Mouse (Mus musculus): Measurements from ENCODE around the gene Trim71. TPM values are rescaled to one million over a fixed set of nuclear protein-coding genes. Genes with fewer than 3 reads are reported as not detected.
"Not testable (repeated sequence)": the region's sequence is repeated elsewhere in the genome, so short reads cannot be mapped to it uniquely, and the experiment has no call there.

Gene Trim71
- total RNA-seq, 1 experiment, result 141 TPM

DNA sequence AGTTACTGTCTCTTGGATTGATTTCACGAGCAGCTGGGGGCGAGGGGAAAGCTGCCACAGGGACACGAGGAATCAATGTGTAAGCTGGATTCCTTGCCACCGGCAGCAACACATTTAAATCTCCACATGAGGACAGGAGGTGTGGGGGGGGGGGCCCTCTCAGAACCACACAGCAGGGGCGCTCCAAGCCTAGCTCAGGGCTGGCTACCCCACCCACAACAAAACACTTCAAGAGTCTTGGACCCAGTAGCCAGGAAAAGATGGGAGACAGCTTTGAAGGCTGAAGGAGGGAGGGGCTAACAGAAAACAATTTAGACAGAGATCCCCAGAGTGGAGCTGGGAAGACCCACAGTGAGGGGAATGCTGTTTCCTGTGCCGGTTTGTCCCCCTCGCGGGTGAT lies 38.3 kb downstream of the Trim71 start:
- in situ Hi-C loops (cut with MboI; ENCODE audit: low sequenced_read_pairs in 2 of 2, unreplicated experiment in 2 of 2), result no loop called here
- peak overlapping the region; percentile 94; the same call in 1 of the 2 replicates for H3K27ac ChIP-seq (ENCODE audit: insufficient read depth, low read depth, low read length, poor library complexity, severe bottlenecking)
- H3K36me3 ChIP-seq (ENCODE audit: control insufficient read depth, insufficient read depth, low read length, poor library complexity, severe bottlenecking), result peaks cover 31% of the 10 kb centered on the region
- no peak for DNase-seq (ENCODE audit: low read depth, low spot score)
- TF ChIP-seq ZNF384 (IDR thresholded peaks at IDR 0.05; ENCODE audit: low read depth, low read length), result no peak
- H3K9me3 ChIP-seq (ENCODE audit: control insufficient read depth, insufficient read depth, low read depth, low read length), result no peaks in the 10 kb centered on the region
- H3K4me1 ChIP-seq (ENCODE audit: control insufficient read depth in 2 of 2, insufficient read depth in 2 of 2, low read length in 2 of 2, poor library complexity in 1 of 2), result peaks cover 5 to 28% of the 10 kb centered on the region in 2 experiments
- H3K9ac ChIP-seq (ENCODE audit: insufficient read depth, low read depth, low read length, poor library complexity, severe bottlenecking), result peak overlapping the region; percentile 1; the same call in 1 of the 2 replicates
- H3K4me3 ChIP-seq (ENCODE audit: insufficient read depth in 1 of 2, low read depth in 1 of 2, low read length in 2 of 2, poor library complexity in 1 of 2, severe bottlenecking in 1 of 2), result peak overlapping the region; percentile 22 to 64

GRCm38 (mm10) chr9:114525073-114525633 lies 39.0 kb downstream of the Trim71 start:
- Histone ChIP-seq H3K4me3 (ENCODE audit: insufficient read depth in 1 of 2, low read depth in 1 of 2, low read length in 2 of 2, poor library complexity in 1 of 2, severe bottlenecking in 1 of 2) (peak overlapping the region in 1 of 2 experiments; percentile 64; a peak in 2 of 4 replicates), H3K4me1 (ENCODE audit: control insufficient read depth in 2 of 2, insufficient read depth in 2 of 2, low read length in 2 of 2, poor library complexity in 1 of 2) (peaks cover 5 to 23% of the 10 kb centered on the region in 2 experiments), H3K27ac (ENCODE audit: insufficient read depth, low read depth, low read length, poor library complexity, severe bottlenecking) (no peak overlapping the region; the same call in 1 of the 2 replicates), H3K36me3 (ENCODE audit: control insufficient read depth, insufficient read depth, low read length, poor library complexity, severe bottlenecking) (peaks cover 31% of the 10 kb centered on the region), H3K9ac (ENCODE audit: insufficient read depth, low read depth, low read length, poor library complexity, severe bottlenecking) (no peak overlapping the region; the same call in 1 of the 2 replicates), H3K9me3 (ENCODE audit: control insufficient read depth, insufficient read depth, low read depth, low read length) (no peaks in the 10 kb centered on the region)
- no peak for TF ChIP-seq MAFK (IDR thresholded peaks at IDR 0.05; ENCODE audit: insufficient read depth, low read depth, low read length)
- no peak for TF ChIP-seq ZNF384 (IDR thresholded peaks at IDR 0.05; ENCODE audit: low read depth, low read length)
- no peak for TF ChIP-seq ZC3H11A (IDR thresholded peaks at IDR 0.05; ENCODE audit: borderline replicate concordance, low read depth, low read length)
- no peak for TF ChIP-seq HCFC1 (IDR thresholded peaks at IDR 0.05; ENCODE audit: borderline replicate concordance, insufficient read depth, low read length)
- no peak for TF ChIP-seq CHD2 (IDR thresholded peaks at IDR 0.05; ENCODE audit: low read depth, low read length)
- no peak for DNase-seq (ENCODE audit: low read depth, low spot score)
- in situ Hi-C loops (cut with MboI; ENCODE audit: low sequenced_read_pairs in 2 of 2, unreplicated experiment in 2 of 2), result no loop called here

DNA sequence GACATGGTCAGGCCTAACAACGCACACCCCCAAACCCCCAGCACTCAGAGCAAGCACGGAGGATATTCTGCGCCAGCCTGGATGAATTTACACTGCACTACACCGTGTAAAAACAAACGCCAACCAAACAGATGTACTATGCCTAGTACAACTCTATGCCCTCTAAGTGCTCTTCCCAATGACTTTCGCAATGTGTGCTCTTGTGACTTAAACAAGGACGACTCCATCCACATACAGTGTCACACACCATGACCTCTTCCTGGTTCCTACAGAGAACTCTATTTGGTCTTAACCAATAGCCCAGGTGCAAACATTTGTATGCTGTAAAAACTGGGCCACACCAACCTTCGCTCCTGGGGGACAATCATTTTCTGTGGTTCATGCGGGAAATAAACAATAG lies 41.7 kb downstream of the Trim71 start:
- peaks cover 37% of the 10 kb centered on the region for H3K36me3 ChIP-seq (ENCODE audit: control insufficient read depth, insufficient read depth, low read length, poor library complexity, severe bottlenecking)
- H3K4me3 ChIP-seq (ENCODE audit: insufficient read depth in 1 of 2, low read depth in 1 of 2, low read length in 2 of 2, poor library complexity in 1 of 2, severe bottlenecking in 1 of 2), result no peak overlapping the region
- H3K9me3 ChIP-seq (ENCODE audit: control insufficient read depth, insufficient read depth, low read depth, low read length), result no peaks in the 10 kb centered on the region
- in situ Hi-C loops (cut with MboI; ENCODE audit: low sequenced_read_pairs in 2 of 2, unreplicated experiment in 2 of 2), result no loop called here
- TF ChIP-seq ZNF384 (IDR thresholded peaks at IDR 0.05; ENCODE audit: low read depth, low read length), result no peak
- no peak for TF ChIP-seq CHD2 (IDR thresholded peaks at IDR 0.05; ENCODE audit: low read depth, low read length)
- no peak for TF ChIP-seq HCFC1 (IDR thresholded peaks at IDR 0.05; ENCODE audit: borderline replicate concordance, insufficient read depth, low read length)
- TF ChIP-seq ZC3H11A (IDR thresholded peaks at IDR 0.05; ENCODE audit: borderline replicate concordance, low read depth, low read length), result no peak
- TF ChIP-seq MAFK (IDR thresholded peaks at IDR 0.05; ENCODE audit: insufficient read depth, low read depth, low read length), result no peak
- H3K4me1 ChIP-seq (ENCODE audit: control insufficient read depth in 2 of 2, insufficient read depth in 2 of 2, low read length in 2 of 2, poor library complexity in 1 of 2), result peaks cover 8 to 32% of the 10 kb centered on the region in 2 experiments
- H3K9ac ChIP-seq (ENCODE audit: insufficient read depth, low read depth, low read length, poor library complexity, severe bottlenecking), result no peak overlapping the region
- no peak overlapping the region for H3K27ac ChIP-seq (ENCODE audit: insufficient read depth, low read depth, low read length, poor library complexity, severe bottlenecking)
- DNase-seq (ENCODE audit: low read depth, low spot score), result no peak

- no peak for TF ChIP-seq HCFC1 (IDR thresholded peaks at IDR 0.05; ENCODE audit: borderline replicate concordance, insufficient read depth, low read length)
- no peak for TF ChIP-seq MAFK (IDR thresholded peaks at IDR 0.05; ENCODE audit: insufficient read depth, low read depth, low read length)
- no peak for TF ChIP-seq ZC3H11A (IDR thresholded peaks at IDR 0.05; ENCODE audit: borderline replicate concordance, low read depth, low read length)
- TF ChIP-seq ZNF384 (IDR thresholded peaks at IDR 0.05; ENCODE audit: low read depth, low read length), result no peak
- no peak for TF ChIP-seq CHD2 (IDR thresholded peaks at IDR 0.05; ENCODE audit: low read depth, low read length)
- Histone ChIP-seq H3K4me1 (ENCODE audit: control insufficient read depth in 2 of 2, insufficient read depth in 2 of 2, low read length in 2 of 2, poor library complexity in 1 of 2) (peaks cover 8 to 37% of the 10 kb centered on the region in 2 experiments; a peak in 3 of 4 replicates), H3K4me3 (ENCODE audit: insufficient read depth in 1 of 2, low read depth in 1 of 2, low read length in 2 of 2, poor library complexity in 1 of 2, severe bottlenecking in 1 of 2) (no peak overlapping the region), H3K9ac (ENCODE audit: insufficient read depth, low read depth, low read length, poor library complexity, severe bottlenecking) (no peak overlapping the region), H3K36me3 (ENCODE audit: control insufficient read depth, insufficient read depth, low read length, poor library complexity, severe bottlenecking) (peaks cover 37% of the 10 kb centered on the region), H3K9me3 (ENCODE audit: control insufficient read depth, insufficient read depth, low read depth, low read length) (no peaks in the 10 kb centered on the region), H3K27ac (ENCODE audit: insufficient read depth, low read depth, low read length, poor library complexity, severe bottlenecking) (no peak overlapping the region)
- DNase-seq (ENCODE audit: low read depth, low spot score), result no peak
- in situ Hi-C loops (cut with MboI; ENCODE audit: low sequenced_read_pairs in 2 of 2, unreplicated experiment in 2 of 2), result no loop called here
These were observed 42.1 kb downstream of the Trim71 start for GRCm38 (mm10) chr9:114522041-114522440.

- H3K4me3 ChIP-seq (ENCODE audit: insufficient read depth in 1 of 2, low read depth in 1 of 2, low read length in 2 of 2, poor library complexity in 1 of 2, severe bottlenecking in 1 of 2); H3K27ac ChIP-seq (ENCODE audit: insufficient read depth, low read depth, low read length, poor library complexity, severe bottlenecking); H3K9ac ChIP-seq (ENCODE audit: insufficient read depth, low read depth, low read length, poor library complexity, severe bottlenecking); H3K9me3 ChIP-seq (ENCODE audit: control insufficient read depth, insufficient read depth, low read depth, low read length); DNase-seq (ENCODE audit: low read depth, low spot score); in situ Hi-C loops (cut with MboI; ENCODE audit: low sequenced_read_pairs in 2 of 2, unreplicated experiment in 2 of 2): not testable (repeated sequence)
- Histone ChIP-seq H3K4me1 (ENCODE audit: control insufficient read depth in 2 of 2, insufficient read depth in 2 of 2, low read length in 2 of 2, poor library complexity in 1 of 2) (peaks cover 8 to 43% of the 10 kb centered on the region in 2 experiments; a peak in 3 of 4 replicates), H3K36me3 (ENCODE audit: control insufficient read depth, insufficient read depth, low read length, poor library complexity, severe bottlenecking) (peaks cover 43% of the 10 kb centered on the region)
- TF ChIP-seq ZNF384 (IDR thresholded peaks at IDR 0.05; ENCODE audit: low read depth, low read length), result peak; percentile 81
These were observed 43.6 kb downstream of the Trim71 start for GRCm38 (mm10) chr9:114520529-114520928.

Data from ES-E14 (cell line).